Mouse (Mus musculus): ENCODE measurements at regions not wholly inside any gene's neighbourhood (a gene's known extent, or its start where the extent isn't known, plus 50 kb on each side); places are given as distances from the start of the nearest gene placed in this dataset.

DNA sequence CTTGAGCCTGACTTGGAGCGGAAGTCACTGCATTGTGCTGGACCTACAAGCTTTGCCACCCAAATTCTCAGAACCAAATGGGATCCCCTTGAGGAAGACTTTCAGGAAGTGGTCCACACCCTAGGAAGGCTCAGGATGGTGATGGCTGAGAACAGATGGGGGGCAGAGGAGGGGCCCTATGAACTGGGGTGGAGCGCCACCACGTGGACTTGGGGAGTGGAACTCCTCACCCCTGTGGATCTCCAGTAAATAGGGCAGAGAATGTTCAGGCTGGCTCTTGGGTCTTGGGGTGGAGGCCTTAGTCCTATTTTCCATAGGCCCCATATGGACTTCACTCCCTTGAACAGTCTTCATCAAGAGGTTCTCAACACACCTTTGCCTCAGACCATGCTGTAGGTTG, 260.6 kb downstream of the Dysf start:
- WGBS, result 67% methylated on average over 3 of the region's 3 CpGs
- no peak for ATAC-seq (ENCODE audit: low FRiP score)
- DNase-seq (ENCODE audit: low spot score, missing footprints), result no peak
- H3K4me3 ChIP-seq (ENCODE audit: low read depth, low read length), result no peak overlapping the region
- no peaks in the 10 kb centered on the region for H3K4me1 ChIP-seq (ENCODE audit: control insufficient read depth, insufficient read depth, low read length)
- H3K36me3 ChIP-seq (ENCODE audit: control insufficient read depth, insufficient read depth, low read length), result no peaks in the 10 kb centered on the region
- H3K9me3 ChIP-seq (ENCODE audit: control insufficient read depth, low read length), result no peaks in the 10 kb centered on the region
- H3K27me3 ChIP-seq (ENCODE audit: control insufficient read depth, insufficient read depth, low read length), result no peaks in the 10 kb centered on the region
- no peak overlapping the region for H3K4me2 ChIP-seq
- H3K9ac ChIP-seq (ENCODE audit: low read length), result no peak overlapping the region
- no peak overlapping the region for H3K27ac ChIP-seq (ENCODE audit: low read depth, low read length)

DNA sequence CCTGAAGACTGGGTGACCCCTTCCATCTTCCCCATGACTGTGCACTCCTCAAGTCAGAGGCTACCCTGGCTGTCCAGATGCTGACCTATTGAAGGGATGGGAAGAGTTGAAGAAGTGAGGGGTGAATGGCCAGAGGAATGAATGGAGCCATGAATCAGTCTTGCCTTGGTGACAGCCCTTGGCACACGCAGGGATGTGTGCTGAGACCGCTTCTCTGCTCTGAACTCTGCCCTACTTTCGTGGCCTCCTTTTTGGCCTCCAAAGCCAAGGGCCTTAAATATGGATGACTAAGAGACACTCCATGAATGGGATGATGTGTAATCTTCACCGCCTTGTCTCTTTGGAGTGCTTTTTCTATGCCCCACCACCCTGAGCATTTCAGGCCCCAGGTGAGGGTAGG, 259.7 kb downstream of the Dysf start:
- Histone ChIP-seq H3K4me2 (no peak overlapping the region), H3K9ac (ENCODE audit: low read length) (no peak overlapping the region), H3K9me3 (ENCODE audit: control insufficient read depth, low read length) (no peaks in the 10 kb centered on the region), H3K4me1 (ENCODE audit: control insufficient read depth, insufficient read depth, low read length) (no peaks in the 10 kb centered on the region), H3K36me3 (ENCODE audit: control insufficient read depth, insufficient read depth, low read length) (no peaks in the 10 kb centered on the region), H3K27ac (ENCODE audit: low read depth, low read length) (no peak overlapping the region), H3K4me3 (ENCODE audit: low read depth, low read length) (no peak overlapping the region), H3K27me3 (ENCODE audit: control insufficient read depth, insufficient read depth, low read length) (no peaks in the 10 kb centered on the region)
- ATAC-seq (ENCODE audit: low FRiP score) (no peak), DNase-seq (ENCODE audit: low spot score, missing footprints) (no peak)
- 95% methylated on average over 4 of the region's 4 CpGs for WGBS

DNA sequence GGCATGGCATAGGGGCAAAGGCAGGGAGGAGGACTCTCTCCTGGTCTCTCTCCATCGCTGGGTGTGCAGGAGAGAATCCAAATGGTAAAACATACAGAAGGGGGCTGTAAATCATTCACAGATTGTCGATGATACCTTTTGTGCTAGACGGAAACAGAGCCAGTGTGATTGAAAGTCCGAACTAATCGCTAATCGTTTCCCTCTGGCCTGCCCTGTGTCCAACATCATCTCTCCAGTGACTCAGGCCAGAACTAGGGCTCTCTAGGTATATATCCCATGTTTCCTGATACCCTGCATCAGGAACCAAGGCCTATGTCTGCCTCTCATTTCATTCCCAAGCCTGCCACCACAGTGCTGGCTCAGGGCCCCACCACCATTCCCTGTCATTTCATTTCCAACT, 259.1 kb downstream of the Dysf start:
- Histone ChIP-seq H3K27me3 (ENCODE audit: control insufficient read depth, insufficient read depth, low read length) (no peaks in the 10 kb centered on the region), H3K36me3 (ENCODE audit: control insufficient read depth, insufficient read depth, low read length) (no peaks in the 10 kb centered on the region), H3K9me3 (ENCODE audit: control insufficient read depth, low read length) (no peaks in the 10 kb centered on the region), H3K4me2 (no peak overlapping the region), H3K27ac (ENCODE audit: low read depth, low read length) (no peak overlapping the region), H3K4me3 (ENCODE audit: low read depth, low read length) (no peak overlapping the region), H3K9ac (ENCODE audit: low read length) (no peak overlapping the region), H3K4me1 (ENCODE audit: control insufficient read depth, insufficient read depth, low read length) (no peaks in the 10 kb centered on the region)
- ATAC-seq (ENCODE audit: low FRiP score) (no peak), DNase-seq (ENCODE audit: low spot score, missing footprints) (no peak)
- WGBS, result 90% methylated on average over 6 of the region's 6 CpGs

DNA sequence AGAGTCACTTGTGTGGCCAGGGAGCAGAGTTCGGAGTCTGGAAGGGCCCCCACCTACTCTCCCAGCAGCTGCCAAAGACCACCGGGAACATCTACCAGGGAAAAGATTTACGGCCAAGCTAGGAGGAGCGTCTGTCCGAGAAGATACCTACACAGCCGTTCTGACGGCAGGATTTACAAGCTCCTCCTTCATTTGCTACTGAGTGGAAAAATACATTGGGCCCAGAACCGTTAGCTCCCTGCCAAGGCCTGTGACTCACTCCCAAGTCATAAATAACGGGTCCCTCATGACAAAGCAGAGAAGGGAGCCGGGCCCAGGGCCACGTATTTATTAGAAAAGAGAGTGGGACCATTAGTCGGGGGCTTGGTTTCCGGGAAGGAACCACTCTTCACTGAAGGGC, 258.3 kb downstream of the Dysf start:
- no peaks in the 10 kb centered on the region for H3K9me3 ChIP-seq (ENCODE audit: control insufficient read depth, low read length)
- WGBS, result 88% methylated on average over 13 of the region's 13 CpGs
- no peak overlapping the region for H3K27ac ChIP-seq (ENCODE audit: low read depth, low read length)
- H3K4me3 ChIP-seq (ENCODE audit: low read depth, low read length), result no peak overlapping the region
- no peak overlapping the region for H3K9ac ChIP-seq (ENCODE audit: low read length)
- ATAC-seq (ENCODE audit: low FRiP score) (no peak), DNase-seq (ENCODE audit: low spot score, missing footprints) (no peak)
- no peaks in the 10 kb centered on the region for H3K27me3 ChIP-seq (ENCODE audit: control insufficient read depth, insufficient read depth, low read length)
- H3K4me2 ChIP-seq, result no peak overlapping the region
- no peaks in the 10 kb centered on the region for H3K36me3 ChIP-seq (ENCODE audit: control insufficient read depth, insufficient read depth, low read length)
- no peaks in the 10 kb centered on the region for H3K4me1 ChIP-seq (ENCODE audit: control insufficient read depth, insufficient read depth, low read length)

DNA sequence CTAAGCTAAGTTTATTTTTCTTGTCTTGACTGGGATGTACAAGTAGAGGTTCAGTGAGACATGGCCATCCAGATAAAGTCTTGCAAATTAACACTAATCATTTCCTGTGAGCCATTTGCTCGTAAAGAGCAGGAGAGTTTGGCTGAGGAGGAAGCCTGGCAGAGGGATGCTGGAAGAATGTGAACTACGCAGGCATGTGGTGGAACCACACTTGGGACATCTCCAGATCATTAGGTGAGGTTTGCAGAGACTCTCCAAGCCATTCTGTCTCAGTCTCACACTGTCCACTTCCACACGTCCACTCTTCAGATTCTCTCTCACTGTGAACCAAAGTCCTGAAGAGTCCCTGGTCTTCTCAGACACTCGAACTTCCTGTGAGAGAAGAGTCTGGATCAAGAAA, 256.3 kb downstream of the Dysf start:
- Histone ChIP-seq H3K4me3 (ENCODE audit: low read depth, low read length) (no peak overlapping the region), H3K4me2 (no peak overlapping the region), H3K9me3 (ENCODE audit: control insufficient read depth, low read length) (no peaks in the 10 kb centered on the region), H3K4me1 (ENCODE audit: control insufficient read depth, insufficient read depth, low read length) (no peaks in the 10 kb centered on the region), H3K27me3 (ENCODE audit: control insufficient read depth, insufficient read depth, low read length) (no peaks in the 10 kb centered on the region), H3K27ac (ENCODE audit: low read depth, low read length) (no peak overlapping the region), H3K36me3 (ENCODE audit: control insufficient read depth, insufficient read depth, low read length) (no peaks in the 10 kb centered on the region), H3K9ac (ENCODE audit: low read length) (no peak overlapping the region)
- WGBS, result 84% methylated on average over 4 of the region's 4 CpGs
- no peak for DNase-seq (ENCODE audit: low spot score, missing footprints)
- no peak for ATAC-seq (ENCODE audit: low FRiP score)

DNA sequence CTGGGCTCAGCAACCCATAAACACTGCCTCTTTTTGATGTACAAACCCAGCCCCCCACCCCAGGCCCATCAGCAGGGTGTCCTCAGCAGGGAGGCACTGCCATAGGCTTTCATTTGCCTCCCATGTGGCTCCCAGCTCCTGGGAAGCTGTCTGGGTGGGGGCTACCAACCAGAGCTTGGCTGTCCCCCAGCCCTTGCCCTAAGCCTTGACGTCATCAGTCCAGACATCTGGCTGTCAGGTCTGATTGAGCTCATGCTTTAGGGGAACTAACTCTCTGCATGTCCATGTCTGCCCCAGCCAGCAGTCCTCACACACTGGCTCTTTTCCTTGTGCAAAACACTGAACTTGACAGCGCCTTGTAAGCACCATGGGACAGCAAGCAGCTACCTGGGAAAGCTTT, 255.3 kb downstream of the Dysf start:
- H3K36me3 ChIP-seq (ENCODE audit: control insufficient read depth, insufficient read depth, low read length), result no peaks in the 10 kb centered on the region
- 64% methylated on average over 2 of the region's 2 CpGs for WGBS
- H3K27ac ChIP-seq (ENCODE audit: low read depth, low read length), result no peak overlapping the region
- no peaks in the 10 kb centered on the region for H3K9me3 ChIP-seq (ENCODE audit: control insufficient read depth, low read length)
- DNase-seq (ENCODE audit: low spot score, missing footprints) (no peak), ATAC-seq (ENCODE audit: low FRiP score) (no peak)
- no peak overlapping the region for H3K4me2 ChIP-seq
- H3K4me3 ChIP-seq (ENCODE audit: low read depth, low read length), result no peak overlapping the region
- no peaks in the 10 kb centered on the region for H3K4me1 ChIP-seq (ENCODE audit: control insufficient read depth, insufficient read depth, low read length)
- H3K9ac ChIP-seq (ENCODE audit: low read length), result no peak overlapping the region
- H3K27me3 ChIP-seq (ENCODE audit: control insufficient read depth, insufficient read depth, low read length), result no peaks in the 10 kb centered on the region

DNA sequence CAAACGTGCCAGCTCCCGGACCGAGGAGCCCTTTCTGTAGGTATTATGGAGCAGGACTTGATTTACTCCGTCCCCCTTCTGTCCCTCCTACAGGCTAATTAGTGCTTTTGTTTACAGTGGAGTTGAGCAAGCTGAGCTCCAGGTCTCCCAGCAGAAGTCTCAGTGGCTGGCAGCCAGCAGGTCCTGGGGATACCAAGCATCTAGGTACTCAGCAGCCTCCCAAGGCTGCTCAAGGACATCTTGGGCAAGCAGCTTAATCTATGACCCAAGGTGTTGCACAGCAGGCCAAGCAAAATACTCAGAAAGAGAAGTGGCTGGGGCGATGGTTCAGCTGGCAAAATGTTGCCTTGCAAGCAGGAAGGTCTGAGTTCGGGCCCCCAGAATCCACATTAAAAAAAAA, 254.4 kb downstream of the Dysf start:
- ATAC-seq (ENCODE audit: low FRiP score) (no peak), DNase-seq (ENCODE audit: low spot score, missing footprints) (no peak)
- WGBS, result 54% methylated on average over 6 of the region's 6 CpGs
- no peaks in the 10 kb centered on the region for H3K4me1 ChIP-seq (ENCODE audit: control insufficient read depth, insufficient read depth, low read length)
- no peaks in the 10 kb centered on the region for H3K36me3 ChIP-seq (ENCODE audit: control insufficient read depth, insufficient read depth, low read length)
- no peak overlapping the region for H3K4me2 ChIP-seq
- no peak overlapping the region for H3K9ac ChIP-seq (ENCODE audit: low read length)
- H3K27ac ChIP-seq (ENCODE audit: low read depth, low read length), result no peak overlapping the region
- H3K27me3 ChIP-seq (ENCODE audit: control insufficient read depth, insufficient read depth, low read length), result no peaks in the 10 kb centered on the region
- no peak overlapping the region for H3K4me3 ChIP-seq (ENCODE audit: low read depth, low read length)
- H3K9me3 ChIP-seq (ENCODE audit: control insufficient read depth, low read length), result no peaks in the 10 kb centered on the region

DNA sequence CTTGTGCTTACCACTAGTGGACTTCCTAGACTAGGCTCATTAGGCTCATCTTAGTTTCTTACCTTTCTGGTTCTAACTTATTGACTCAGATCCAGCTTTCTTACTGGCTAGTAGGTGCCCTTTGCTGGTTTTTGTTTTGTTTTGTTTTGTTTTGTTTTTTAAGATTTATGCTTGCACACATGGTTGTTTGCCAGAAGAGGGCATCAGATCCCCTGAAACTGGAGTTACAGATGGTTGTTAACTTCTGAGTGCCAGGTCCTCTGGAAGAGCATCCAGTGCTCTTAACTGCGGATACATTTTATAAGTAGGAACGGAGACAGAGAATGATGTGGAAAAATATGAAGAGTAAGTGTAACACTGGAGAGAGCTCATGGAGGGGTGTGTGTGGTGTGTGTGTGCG, 253.1 kb downstream of the Dysf start:
- no peak overlapping the region for H3K4me2 ChIP-seq
- ATAC-seq (ENCODE audit: low FRiP score), result no peak
- no peak overlapping the region for H3K27ac ChIP-seq (ENCODE audit: low read depth, low read length)
- H3K4me3 ChIP-seq (ENCODE audit: low read depth, low read length), result no peak overlapping the region
- WGBS, result 82% methylated on average over 3 of the region's 3 CpGs
- no peaks in the 10 kb centered on the region for H3K36me3 ChIP-seq (ENCODE audit: control insufficient read depth, insufficient read depth, low read length)
- no peaks in the 10 kb centered on the region for H3K4me1 ChIP-seq (ENCODE audit: control insufficient read depth, insufficient read depth, low read length)
- H3K27me3 ChIP-seq (ENCODE audit: control insufficient read depth, insufficient read depth, low read length), result no peaks in the 10 kb centered on the region
- H3K9ac ChIP-seq (ENCODE audit: low read length), result no peak overlapping the region
- no peak for DNase-seq (ENCODE audit: low spot score, missing footprints)
- no peaks in the 10 kb centered on the region for H3K9me3 ChIP-seq (ENCODE audit: control insufficient read depth, low read length)

Measured in midbrain, embryonic 11.5 days (tissue).